Mouse (Mus musculus) lung, adult 10 weeks (tissue): Measurements from ENCODE around the gene Gm49318. TPM values are rescaled to one million over a fixed set of nuclear protein-coding genes. Genes with fewer than 3 reads are reported as not detected.

ENCODE experiments used
- polyA plus RNA-seq: library from polyadenylated mRNA; stranded (reverse); fragments of 350-450 nt; fragmentation: Illumina TruSeq; extraction: RNeasy Lipid Tissue Mini Kit (QIAGEN cat#74804); gene quantifications from one replicate; pipeline ENCODE4 v1.2.3, GENCODE M21; 2014; ENCODE audit warnings: low read depth, low replicate concordance; ENCODE audit not compliant: insufficient read depth

Gene Gm49318
- polyA plus RNA-seq, result not detected

GRCm38 (mm10) chr9:22070791-22071573 lies at the start of gene Gm49318, which contains the start of gene Zfp653:
TSS of gene Gm49318 (minus strand) at chr9:22071259.
TSS of gene Zfp653 (minus strand) at chr9:22071376.

GRCm38 (mm10) chr9:22116740-22117426 lies 45.8 kb upstream of the Gm49318 start, which contains the start of gene Elof1:
TSS of gene Elof1 (minus strand) at chr9:22117172.

GRCm38 (mm10) chr9:22098993-22099696 lies 28.1 kb upstream of the Gm49318 start, which contains the start of gene Cnn1:
TSS of gene Cnn1 (plus strand) at chr9:22099216.

DNA sequence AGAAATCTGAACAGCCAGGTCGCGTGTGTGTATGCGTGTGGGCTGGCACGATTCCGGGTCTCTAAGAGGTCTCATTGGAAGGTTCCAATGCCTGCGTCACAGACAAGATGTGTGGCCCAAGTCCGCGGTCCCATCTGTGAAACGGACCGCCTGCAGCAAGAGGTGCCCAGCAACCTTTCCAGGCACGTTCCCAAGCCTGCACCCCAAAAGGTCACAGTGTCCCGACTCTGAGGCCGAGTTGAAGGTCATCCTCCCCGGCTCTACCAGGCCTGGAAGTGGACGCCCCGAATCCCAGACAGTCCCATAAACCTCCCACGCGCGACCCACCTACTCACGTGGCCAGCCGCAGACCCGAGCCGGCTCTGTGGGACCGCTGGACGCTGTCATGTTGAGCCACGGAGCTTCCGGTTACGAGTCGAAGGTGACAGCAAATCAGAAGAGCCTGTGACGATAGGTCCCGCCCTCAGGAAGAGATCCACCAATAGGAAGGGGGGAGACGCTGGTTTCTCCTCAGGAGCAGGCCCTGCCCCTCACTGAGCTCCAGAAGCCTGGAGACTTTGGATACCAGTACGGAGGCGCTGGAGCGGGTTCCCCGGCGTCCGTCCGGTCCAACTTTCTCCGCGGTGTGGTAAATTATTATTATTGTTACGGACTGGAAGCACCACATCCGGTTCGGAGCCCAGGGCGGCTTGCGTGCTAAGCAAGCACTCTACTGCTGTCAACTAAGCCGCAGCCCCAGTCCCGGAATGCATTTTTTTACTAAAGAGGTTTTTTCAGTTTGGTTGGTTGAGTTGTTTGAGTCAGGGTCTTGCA lies 14.2 kb upstream of the Gm49318 start, which contains the start of gene Ecsit:
TSS of gene Ecsit (minus strand) at position 417 of the 813 bp plus-strand sequence.

GRCm38 (mm10) chr9:22051958-22052254 lies 19.2 kb downstream of the Gm49318 start, which contains the start of gene Elavl3:
TSS of gene Elavl3 (minus strand) at chr9:22052023.

DNA sequence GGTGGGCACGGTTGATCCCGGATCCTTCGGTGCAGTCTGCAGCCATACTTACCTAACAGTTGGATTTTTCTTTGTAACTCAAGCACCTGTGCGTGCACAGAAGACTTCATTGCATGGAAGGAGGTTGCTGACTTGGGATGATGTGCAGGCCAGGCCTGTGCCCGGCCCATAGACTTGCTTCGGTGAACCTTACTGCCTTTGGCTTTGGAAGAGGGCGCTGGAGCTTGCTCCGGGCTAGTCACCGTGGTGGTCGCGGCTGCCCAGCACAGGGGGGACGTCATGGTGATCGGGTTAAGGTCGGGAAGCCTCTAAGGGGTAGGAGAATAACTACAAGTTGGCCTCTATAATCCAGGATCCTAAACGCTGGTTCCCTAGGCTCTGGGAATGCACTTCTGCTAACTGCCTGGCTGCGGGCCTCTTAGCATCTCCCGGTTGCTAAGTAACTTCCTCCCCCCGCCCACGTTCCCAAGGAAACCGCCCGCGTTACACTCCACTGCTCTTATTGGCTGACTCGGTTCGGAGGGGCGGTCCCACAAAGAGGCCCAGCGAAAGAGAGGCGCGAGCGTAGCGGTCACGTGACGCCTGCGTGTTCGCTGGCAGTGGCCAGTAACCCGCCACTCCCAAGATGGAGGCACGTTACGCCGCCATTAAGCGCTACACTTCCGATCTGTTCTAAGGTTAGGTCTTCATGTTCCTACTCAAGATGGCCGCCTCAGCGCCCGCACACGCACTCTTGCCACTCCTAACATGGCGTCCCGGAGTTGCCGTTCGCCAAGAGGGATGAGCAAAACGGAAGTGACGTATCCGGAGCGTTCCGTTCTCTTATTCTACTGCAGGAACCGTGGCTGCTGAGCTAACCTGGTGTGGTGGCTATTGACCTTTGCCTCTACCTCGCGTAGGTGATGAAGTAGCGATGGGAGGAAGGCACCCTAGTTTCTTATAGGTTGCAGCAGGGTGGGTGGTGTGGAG lies 68.6 kb downstream of the Gm49318 start, which contains the start of the genes Ccdc151 and Prkcsh:
TSS of gene Ccdc151 (minus strand) at position 441 of the 969 bp plus-strand sequence.
TSS of gene Prkcsh (plus strand) at position 613 of the 969 bp plus-strand sequence.

DNA sequence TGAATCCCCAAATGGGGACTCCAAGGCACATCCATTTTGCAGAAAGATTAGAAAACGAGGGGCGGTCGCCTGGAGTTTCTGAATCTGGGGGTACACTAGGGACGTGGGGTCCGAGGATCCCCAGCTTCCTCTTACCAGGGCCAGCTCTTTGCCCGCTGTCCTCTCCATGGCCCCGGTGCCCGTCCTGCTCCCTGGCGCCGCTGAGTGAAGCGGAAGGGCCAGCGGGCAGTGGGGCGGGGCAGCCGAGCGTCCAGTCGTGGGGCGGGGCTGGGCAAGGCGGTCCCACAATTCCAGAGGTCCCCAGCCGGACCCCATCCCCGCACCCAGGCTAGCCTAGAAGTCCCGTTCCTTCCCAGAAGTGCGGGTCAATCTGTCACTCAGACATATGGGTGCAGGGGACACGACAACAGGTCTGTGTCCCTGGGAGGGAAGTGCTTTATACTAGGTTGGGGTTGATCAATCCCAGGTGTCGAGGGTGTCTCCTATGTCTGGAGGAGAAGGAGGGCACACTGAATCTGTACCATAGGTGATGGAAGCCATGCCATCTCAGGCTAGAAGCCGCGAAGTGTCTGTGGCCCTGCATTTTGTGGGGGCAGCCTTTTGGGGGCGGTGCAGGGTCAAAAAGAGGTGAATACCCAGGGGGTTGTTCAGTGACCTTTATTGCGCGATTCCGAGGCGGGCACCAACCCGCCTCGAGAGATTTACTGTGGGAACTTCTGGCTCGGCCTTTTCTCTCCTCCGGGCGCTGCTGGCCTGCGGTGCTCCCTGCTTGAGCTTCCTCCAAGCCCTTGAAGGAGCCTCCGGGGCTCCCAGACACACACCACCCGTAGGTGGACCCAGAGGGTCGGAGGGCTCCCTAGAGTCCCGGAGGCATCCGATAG lies 81.6 kb downstream of the Gm49318 start, which contains the start of gene Rgl3:
TSS of gene Rgl3 (minus strand) at position 217 of the 881 bp plus-strand sequence.

Other genes starting within 250 kb of the Gm49318 start
- 3.8 TPM for gene Angptl8, start 235.7 kb downstream of the Gm49318 start, polyA plus RNA-seq
- 47.0 TPM for gene Dock6, start 218.6 kb downstream of the Gm49318 start, polyA plus RNA-seq
- 24.0 TPM for gene Rab3d, start 153.1 kb downstream of the Gm49318 start, polyA plus RNA-seq
- gene Ccdc159, start 143.8 kb downstream of the Gm49318 start, polyA plus RNA-seq, result 2.1 TPM
- gene Tmem205, start 143.7 kb downstream of the Gm49318 start, polyA plus RNA-seq, result 159 TPM
- gene Plppr2, start 134.2 kb downstream of the Gm49318 start, polyA plus RNA-seq, result 2.7 TPM
- gene Swsap1, start 115.5 kb downstream of the Gm49318 start, polyA plus RNA-seq, result 10.0 TPM
- gene Epor, start 107.8 kb downstream of the Gm49318 start, polyA plus RNA-seq, result 2.8 TPM
- 5.4 TPM for gene Rgl3, start 81.8 kb downstream of the Gm49318 start, polyA plus RNA-seq
- 3.5 TPM for gene Ccdc151, start 68.6 kb downstream of the Gm49318 start, polyA plus RNA-seq
- gene Prkcsh, start 68.5 kb downstream of the Gm49318 start, polyA plus RNA-seq, result 49.2 TPM
- not detected for gene Elavl3, start 19.2 kb downstream of the Gm49318 start, polyA plus RNA-seq
- 6.4 TPM for gene Zfp653, start 117 bp upstream of the Gm49318 start, polyA plus RNA-seq
- gene Ecsit, start 14.2 kb upstream of the Gm49318 start, polyA plus RNA-seq, result 15.6 TPM
- 75.9 TPM for gene Cnn1, start 28.0 kb upstream of the Gm49318 start, polyA plus RNA-seq
- gene Elof1, start 45.9 kb upstream of the Gm49318 start, polyA plus RNA-seq, result 186 TPM
- gene Acp5, start 64.5 kb upstream of the Gm49318 start, polyA plus RNA-seq, result 33.7 TPM
- gene Pigyl, start 85.6 kb upstream of the Gm49318 start, polyA plus RNA-seq, result 54.3 TPM
- 0.56 TPM for gene Zfp872, start 116.8 kb upstream of the Gm49318 start, polyA plus RNA-seq
- 13.0 TPM for gene Zfp809, start 154.5 kb upstream of the Gm49318 start, polyA plus RNA-seq
- 0.14 TPM for gene Zfp599, start 188.6 kb upstream of the Gm49318 start, polyA plus RNA-seq
- 5.7 TPM for gene Zfp810, start 236.4 kb upstream of the Gm49318 start, polyA plus RNA-seq